8 mouse cellular contexts compared by ENCODE assay signal in genomic region chr19:23134441-23135301, GRCm38 (mm10). TPM values are rescaled to one million over a fixed set of nuclear protein-coding genes. Genes with fewer than 3 reads are reported as not detected.
DNase-seq lines count a peak whose midpoint lies in the region; ATAC-seq and TF ChIP-seq lines count a peak whose summit lies in the region.

No protein-coding gene starts in this region.

- peak; percentile 32 for ATAC-seq in Patski
- ATAC-seq in hindbrain, embryonic 14.5 days (ENCODE audit: low FRiP score) = peak; percentile 36

- H3K9me3 ChIP-seq in hindbrain, embryonic 14.5 days (ENCODE audit: control insufficient read depth, low read length) = no peaks in the 10 kb centered on the region

- no peaks in the 10 kb centered on the region for H3K36me3 ChIP-seq in hindbrain, embryonic 14.5 days (replicated peaks; ENCODE audit: control insufficient read depth, insufficient read depth)

- under 1% methylated on average over 47 of the region's 47 CpGs for WGBS in hindbrain, embryonic 14.5 days

- CTCF ChIA-PET in Patski (lab: Charles Lee) = interaction anchor here (1.5 kb wide), 1 partner anchor 9 kb away, joined by 4 read pairs; no protein-coding TSS in a partner anchor

- H3K9ac ChIP-seq in hindbrain, embryonic 14.5 days = peak overlapping the region; percentile 49

- POLR2A ChIA-PET in Patski (lab: Charles Lee) = interaction anchor here (0.6 to 1.0 kb wide), 2 partner anchors 11 to 65 kb away, joined by 3 to 4 read pairs; no protein-coding TSS in a partner anchor

- in situ Hi-C loops in Patski (cut with MboI; ENCODE audit: low pct_unique_long_range_greater_than_20kb) = no loop called here

- DNase-seq in Patski (ENCODE audit: low read depth, low spot score) = no peak
- DNase-seq in cerebellum, postnatal 14 days = peak; percentile 93 to 96
- DNase-seq in frontal cortex, postnatal 25 days (ENCODE audit: low spot score in 2 of 2) = peak; percentile 66 to 78
- DNase-seq in hindbrain, embryonic 14.5 days (ENCODE audit: low spot score) = no peak
- DNase-seq in left cerebral cortex, adult 18-20 months (ENCODE audit: low spot score in 2 of 2) = peak; percentile 80 to 92
- peak; percentile 91 to 96 for DNase-seq in lung, postnatal 4 days
- DNase-seq in retina, postnatal 1 day = peak; percentile 70
- peak; percentile 62 to 93 for DNase-seq in urinary bladder, adult 18-20 months (ENCODE audit: low spot score in 2 of 2)

- H3K27ac ChIP-seq in hindbrain, embryonic 14.5 days = no peak overlapping the region

- H3K4me2 ChIP-seq in hindbrain, embryonic 14.5 days (replicated peaks) = peak overlapping the region; percentile 86

- peak overlapping the region; percentile 39 for H3K4me3 ChIP-seq in hindbrain, embryonic 14.5 days (replicated peaks; ENCODE audit: low read length)

- TF ChIP-seq CTCF in Patski (IDR thresholded peaks at IDR 0.05) = no peak

- no peaks in the 10 kb centered on the region for H3K27me3 ChIP-seq in Patski
- H3K27me3 ChIP-seq in hindbrain, embryonic 14.5 days (ENCODE audit: control insufficient read depth, insufficient read depth, low read length) = peaks cover 68% of the 10 kb centered on the region

- peaks cover 20% of the 10 kb centered on the region for H3K4me1 ChIP-seq in hindbrain, embryonic 14.5 days (replicated peaks; ENCODE audit: control insufficient read depth, insufficient read depth, low read length)

RNA-seq across cellular contexts. Expression of gene Klf9, which starts 6.4 kb away (rescaled TPM):
- 33.8 TPM for polyA plus RNA-seq in Patski (2021)
- polyA plus RNA-seq in hindbrain, embryonic 14.5 days (2014; fragmentation: Nextera tagmentation; extraction: Ambion mirVana) = 2.4 and 3.3 TPM in 2 replicates
- 100 to 1,000 TPM; 153 to 167 TPM for total RNA-seq in left cerebral cortex, adult 18-20 months (2021)

Comparison
In these comparisons a context has a peak if more than half of its experiments do, and no peak if none do; other contexts are left out.
1. DNase-seq: peak in cerebellum, postnatal 14 days (2 of 2), frontal cortex, postnatal 25 days (2 of 2), left cerebral cortex, adult 18-20 months (2 of 2), lung, postnatal 4 days (2 of 2), retina, postnatal 1 day (single experiment) and urinary bladder, adult 18-20 months (2 of 2); none in Patski (single experiment) and hindbrain, embryonic 14.5 days (single experiment).